Mouse (Mus musculus) CD4-positive, CD25-positive, alpha-beta regulatory T cell, adult 9 weeks (primary cell): ENCODE data around the gene Bcl2l15. TPM values are rescaled to one million over a fixed set of nuclear protein-coding genes. Genes with fewer than 3 reads are reported as not detected.

Experiments used
- polyA plus RNA-seq: library from polyadenylated mRNA; unstranded; fragments of 100-300 nt; shearing (Covaris generic); gene quantifications from one replicate; pipeline ENCODE4 v1.2.1, GENCODE M21; 2017

Bcl2l15 gene
- 1.9 TPM for polyA plus RNA-seq

DNA sequence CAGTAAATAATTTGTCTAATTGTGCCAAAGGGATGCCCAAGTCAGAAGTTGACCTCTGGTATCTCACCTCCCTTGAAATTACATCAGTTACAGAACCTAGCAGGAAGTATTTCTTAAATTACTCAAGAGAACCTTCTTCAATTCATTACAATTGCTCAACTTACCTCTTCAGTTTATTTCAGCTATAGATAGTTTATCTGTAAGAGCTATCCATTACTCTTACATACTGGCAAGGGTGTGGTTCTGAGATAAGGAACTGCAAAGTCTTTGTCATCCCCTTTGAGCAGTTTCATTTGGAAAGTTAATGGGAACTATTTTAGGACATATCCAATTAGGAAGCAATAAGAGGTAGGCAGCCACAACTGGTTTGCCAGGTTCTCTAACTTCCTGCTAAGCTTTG lies at the start of gene Bcl2l15:
Gene Bcl2l15 (plus strand): TSS at position 176 of the 400 bp plus-strand sequence.

DNA sequence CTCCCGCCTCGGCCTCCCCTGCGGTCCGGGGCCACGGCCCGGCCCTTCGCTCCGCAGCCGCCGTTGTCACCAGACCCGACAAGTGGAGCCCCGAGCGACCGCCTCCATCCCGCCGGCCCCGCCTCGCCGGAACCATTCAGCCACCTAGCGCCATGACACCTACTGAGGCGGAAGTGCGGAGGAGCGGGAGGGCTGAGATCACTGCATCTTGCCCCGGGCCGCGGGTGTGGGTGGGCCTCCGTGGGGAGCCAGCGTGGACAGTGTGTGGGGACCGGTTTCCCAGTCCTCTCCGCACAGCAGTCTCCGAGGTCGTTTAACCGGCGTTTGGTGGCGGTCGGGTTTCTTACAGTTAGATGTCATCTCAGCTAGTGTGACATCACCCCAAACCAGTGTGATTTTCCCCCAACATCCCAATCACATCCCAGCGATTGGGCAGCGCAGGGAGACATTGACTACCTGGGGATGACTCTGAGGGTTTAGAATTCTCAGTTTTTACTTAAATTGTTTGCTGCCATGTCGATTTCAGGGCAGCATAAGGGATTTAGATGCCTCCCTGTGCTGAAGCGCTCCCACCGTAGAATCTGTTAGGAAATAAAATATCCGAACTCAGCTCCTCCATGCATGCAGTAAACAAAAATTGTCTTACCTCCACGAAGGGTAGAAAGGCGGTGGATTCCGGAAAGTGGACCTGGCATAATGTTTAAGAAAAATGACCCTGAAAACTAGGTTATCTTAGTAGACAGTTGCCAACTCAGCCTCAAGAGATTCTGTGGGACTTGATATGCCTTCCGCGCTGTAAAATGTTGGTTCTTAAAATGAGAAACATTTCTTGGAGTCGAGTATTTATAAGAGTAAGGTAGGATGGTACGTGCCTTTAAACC lies 40.9 kb upstream of the Bcl2l15 start, which contains the start of gene Hipk1:
Gene Hipk1 (minus strand): TSS at position 334 of the 881 bp plus-strand sequence.

DNA sequence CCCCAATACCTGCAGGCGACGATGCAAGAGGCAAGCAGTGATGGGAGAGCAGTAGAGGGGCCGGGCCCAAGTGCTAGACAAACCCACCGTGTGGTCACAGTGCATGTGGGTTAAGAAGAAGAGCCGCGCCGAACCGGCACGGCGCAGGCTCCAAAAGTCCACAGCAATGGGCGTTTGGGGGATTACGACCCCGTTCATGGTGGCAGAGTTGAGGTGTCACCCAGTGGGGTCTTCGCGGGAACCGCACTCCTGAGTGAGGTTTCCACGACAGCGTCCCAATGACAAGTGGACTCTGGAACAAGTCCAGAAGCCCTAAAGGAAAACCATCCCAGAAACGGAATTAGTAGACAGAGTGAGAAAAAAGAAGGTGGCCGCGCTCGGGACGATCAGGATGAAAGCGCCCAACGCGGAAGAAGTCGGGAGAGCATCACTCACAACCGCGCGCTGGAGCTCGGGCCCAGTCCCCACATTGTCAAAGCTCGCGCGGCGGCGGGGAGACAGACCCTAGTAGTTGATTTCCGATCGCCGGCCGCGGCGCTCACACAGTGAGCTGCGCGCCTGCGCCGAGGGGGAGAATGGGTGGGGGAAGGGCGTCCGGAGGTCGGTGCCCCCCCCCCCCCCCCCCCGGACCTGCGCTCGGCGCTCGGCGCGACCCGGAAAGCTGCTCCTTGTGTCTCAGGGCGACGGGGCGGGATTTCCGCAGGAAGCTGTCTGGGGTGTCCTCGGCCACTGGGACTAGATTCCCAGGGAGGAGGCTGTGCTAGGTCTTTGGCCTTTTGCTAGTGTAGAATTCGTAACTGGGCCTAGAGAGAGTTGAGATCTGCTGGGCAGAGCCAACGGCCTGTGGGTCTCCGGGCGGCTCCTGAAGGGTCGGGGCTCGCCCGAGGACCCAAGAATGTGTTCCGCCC lies 23.3 kb upstream of the Bcl2l15 start, which contains the start of the genes Dclre1b, Ap4b1 and Gm43064:
Gene Dclre1b (minus strand): TSS at position 554 of the 908 bp plus-strand sequence.
Gene Ap4b1 (plus strand): TSS at position 630 of the 908 bp plus-strand sequence.
Gene Gm43064 (plus strand): TSS at position 683 of the 908 bp plus-strand sequence.

DNA sequence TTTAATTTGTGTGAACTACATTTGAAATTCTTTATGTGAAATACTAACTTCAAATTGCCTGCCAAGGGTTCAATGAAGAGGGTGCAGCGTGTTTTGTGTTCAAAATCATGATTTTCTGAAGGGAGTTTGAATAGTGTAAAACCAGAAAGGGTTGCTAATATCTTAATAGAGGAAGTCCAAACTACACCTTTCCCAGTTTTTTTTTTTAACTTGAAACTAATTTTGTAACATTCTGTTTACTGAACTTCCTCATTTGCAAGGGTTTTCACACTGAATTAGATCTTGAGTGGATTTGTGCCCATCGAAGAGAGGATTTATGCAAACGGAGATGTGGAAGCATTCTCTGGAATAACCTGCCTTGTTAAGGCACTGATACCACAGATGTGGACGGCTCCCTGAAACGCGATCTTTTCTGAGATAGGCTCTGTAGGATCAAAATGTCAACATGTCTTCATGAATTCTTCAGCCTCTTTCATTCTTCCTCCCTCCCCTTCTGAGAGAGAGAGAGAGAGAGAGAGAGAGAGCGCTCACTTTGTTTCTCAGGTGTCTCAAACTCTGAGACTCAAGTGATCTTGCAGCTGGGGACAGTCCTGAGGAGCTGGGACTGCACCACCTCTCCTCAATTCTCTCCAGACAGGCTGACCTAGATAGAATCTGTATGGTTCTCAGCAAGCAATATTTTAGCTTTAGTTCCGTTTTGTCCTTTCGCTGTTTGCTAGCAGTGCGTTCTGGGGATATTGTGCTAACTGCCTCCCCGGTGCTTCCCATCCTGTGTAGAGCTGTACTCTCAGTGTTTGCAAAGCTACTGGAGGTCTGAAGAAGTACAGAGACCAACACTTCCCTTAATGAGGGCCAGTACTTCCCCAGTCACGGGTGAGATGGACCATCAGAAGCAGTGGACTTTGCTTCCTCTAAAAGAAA lies 26.7 kb downstream of the Bcl2l15 start, which contains the start of gene Ptpn22:
Gene Ptpn22 (plus strand): TSS at position 915 of the 921 bp plus-strand sequence.

Other genes with a start within 250 kb of the Bcl2l15 start
- 3.8 TPM for gene Atg4a-ps, start 186.5 kb upstream of the Bcl2l15 start, polyA plus RNA-seq
- 0.33 TPM for gene Olfml3, start 94.6 kb upstream of the Bcl2l15 start, polyA plus RNA-seq
- not detected for gene Gm10964, start 93.2 kb upstream of the Bcl2l15 start, polyA plus RNA-seq
- gene Hipk1, start 41.0 kb upstream of the Bcl2l15 start, polyA plus RNA-seq: 15.2 TPM
- gene Dclre1b, start 23.2 kb upstream of the Bcl2l15 start, polyA plus RNA-seq: 37.2 TPM
- gene Ap4b1, start 23.1 kb upstream of the Bcl2l15 start, polyA plus RNA-seq: 40.6 TPM
- gene Gm43064, start 23.0 kb upstream of the Bcl2l15 start, polyA plus RNA-seq: 0.21 TPM
- gene Ptpn22, start 27.2 kb downstream of the Bcl2l15 start, polyA plus RNA-seq: 309 TPM
- 8.7 TPM for gene Rsbn1, start 81.5 kb downstream of the Bcl2l15 start, polyA plus RNA-seq
- 7.3 TPM for gene Phtf1, start 135.5 kb downstream of the Bcl2l15 start, polyA plus RNA-seq